Mouse (Mus musculus) cortical plate, adult 2 months (tissue): Measurements from ENCODE around the gene Rnf31.

ENCODE experiments used
- CTCF ChIP-seq: fragments of 200-500 bp; IDR thresholded peaks from 2 replicates; pipeline ENCODE4 v1.5.1; 2011; ENCODE audit warnings: mild to moderate bottlenecking, control low read depth, low read length; ENCODE audit not compliant: insufficient read depth; ENCODE audit errors: extremely low read depth
- POLR2A ChIP-seq: fragments of 200-500 bp; IDR thresholded peaks from 2 replicates; pipeline ENCODE4 v1.6.1; 2011; ENCODE audit warnings: mild to moderate bottlenecking, low read length, control low read depth; ENCODE audit not compliant: insufficient read depth; ENCODE audit errors: extremely low read depth

DNA sequence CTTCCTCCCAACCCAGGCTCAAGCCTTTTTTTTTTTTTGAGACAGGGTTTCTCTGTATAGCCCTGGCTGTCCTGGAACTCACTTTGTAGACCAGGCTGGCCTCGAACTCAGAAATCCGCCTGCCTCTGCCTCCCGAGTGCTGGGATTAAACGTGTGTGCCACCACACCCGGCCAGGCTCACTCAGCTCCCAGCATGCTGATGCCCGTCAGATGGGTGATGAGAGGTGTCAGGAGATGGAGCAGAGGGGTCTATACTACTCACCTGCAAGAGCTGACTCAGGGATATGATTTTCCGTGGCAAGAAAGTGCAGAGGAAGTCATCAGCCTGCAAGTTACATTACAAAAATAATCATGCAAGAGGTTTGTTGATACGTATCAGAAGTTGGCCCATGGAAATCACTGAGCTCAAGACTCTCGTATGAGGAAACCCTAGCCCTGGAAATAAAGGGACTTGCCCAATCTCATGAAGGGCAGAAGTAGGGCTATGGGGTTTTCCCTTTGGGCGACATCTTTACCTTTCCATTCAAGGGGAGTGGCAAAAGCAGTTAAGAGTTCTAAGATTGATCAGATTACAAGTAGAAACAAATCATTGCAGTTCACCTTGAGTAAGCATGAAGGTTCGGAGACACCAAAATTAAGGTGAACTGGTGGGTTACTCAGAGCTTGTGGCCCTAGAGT lies 1.6 kb upstream of the Rnf31 start:
- no peak for TF ChIP-seq CTCF
- no peak for TF ChIP-seq POLR2A
